Mouse (Mus musculus): ENCODE results near the gene Agbl5. TPM values are rescaled to one million over a fixed set of nuclear protein-coding genes. Genes with fewer than 3 reads are reported as not detected.

Agbl5 gene
- polyA plus RNA-seq, 1 experiment from 2014 or later: 18.9 TPM

DNA sequence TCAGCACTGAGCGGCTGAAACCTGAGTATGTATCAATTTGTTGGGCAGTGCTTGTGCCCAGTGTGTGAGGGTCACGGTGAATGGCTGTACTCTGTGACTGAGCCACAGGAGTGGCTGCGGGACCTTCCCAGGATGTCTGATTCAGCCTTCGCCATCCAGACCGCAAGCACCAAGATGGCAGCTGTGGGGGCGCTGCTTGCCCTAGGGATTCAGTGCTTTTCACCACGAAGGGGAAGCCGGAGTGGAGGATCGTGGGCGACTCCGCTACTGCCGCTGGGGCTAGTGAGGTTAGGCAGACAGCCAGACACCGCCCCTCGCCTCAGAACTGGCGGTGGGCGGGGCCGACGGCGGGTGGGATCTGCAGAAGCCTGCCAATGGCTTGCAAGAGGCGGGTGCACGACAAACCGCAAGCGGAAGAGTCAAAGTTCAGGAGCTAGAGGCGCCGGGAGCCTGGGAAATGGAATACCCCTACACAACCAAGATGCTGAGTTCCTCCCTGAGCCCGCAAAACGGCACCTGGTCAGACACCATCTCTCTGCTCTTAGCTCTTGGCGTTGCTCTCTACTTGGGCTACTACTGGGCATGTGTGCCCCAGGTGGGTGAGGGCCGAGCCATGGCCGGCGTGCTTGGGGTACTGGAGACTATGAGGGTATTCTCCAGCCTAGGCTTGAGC lies 61.3 kb downstream of the Agbl5 start:
- Histone ChIP-seq H3K9me3 (replicated peaks; ENCODE audit: control insufficient read depth, low read length) (no peaks in the 10 kb centered on the region), H3K4me1 (ENCODE audit: control insufficient read depth, insufficient read depth, low read length) (peaks cover 6% of the 10 kb centered on the region), H3K27me3 (replicated peaks; ENCODE audit: control insufficient read depth, insufficient read depth, low read length) (no peaks in the 10 kb centered on the region), H3K36me3 (ENCODE audit: control insufficient read depth, insufficient read depth, low read length) (peaks cover 28% of the 10 kb centered on the region), H3K9ac (ENCODE audit: low read length) (peak overlapping the region; percentile 70), H3K4me2 (ENCODE audit: low read length) (peak overlapping the region; percentile 92), H3K4me3 (ENCODE audit: low read depth, low read length) (peak overlapping the region; percentile 49), H3K27ac (ENCODE audit: low read depth, low read length) (peak overlapping the region; percentile 52; the same call in 1 of the 2 replicates)
- under 1% methylated on average over 31 of the region's 31 CpGs for WGBS
- DNase-seq (ENCODE audit: low spot score) (peak; percentile 94), ATAC-seq (peak; percentile 87)

DNA sequence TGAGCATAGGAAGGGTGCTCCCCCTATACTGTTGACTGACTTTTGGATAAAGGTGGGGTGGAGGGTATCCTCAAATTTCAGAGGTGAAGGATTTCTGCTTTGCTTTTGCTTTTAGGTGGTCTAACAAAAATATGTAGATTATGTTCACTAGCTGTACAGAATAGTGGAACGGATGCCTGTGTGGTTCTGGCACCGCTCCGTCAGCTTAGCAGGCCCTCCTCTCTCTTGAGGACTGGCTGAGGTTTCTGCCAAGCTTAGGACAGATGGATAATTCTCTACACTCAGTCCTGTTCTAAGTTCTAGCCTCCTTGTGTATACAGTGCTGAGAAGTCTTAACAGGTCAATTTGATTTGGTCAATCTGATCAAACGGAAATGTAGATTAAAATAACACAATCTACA lies 62.0 kb downstream of the Agbl5 start:
- peak overlapping the region; percentile 92 for H3K4me2 ChIP-seq (ENCODE audit: low read length)
- ATAC-seq (0 out of 2 replicates have a peak, but pooled peaks have one; percentile 31), DNase-seq (ENCODE audit: low spot score) (no peak)
- no peaks in the 10 kb centered on the region for H3K27me3 ChIP-seq (replicated peaks; ENCODE audit: control insufficient read depth, insufficient read depth, low read length)
- H3K36me3 ChIP-seq (ENCODE audit: control insufficient read depth, insufficient read depth, low read length): peaks cover 35% of the 10 kb centered on the region
- H3K4me1 ChIP-seq (ENCODE audit: control insufficient read depth, insufficient read depth, low read length): peaks cover 6% of the 10 kb centered on the region
- H3K27ac ChIP-seq (ENCODE audit: low read depth, low read length): no peak overlapping the region
- H3K9me3 ChIP-seq (replicated peaks; ENCODE audit: control insufficient read depth, low read length): no peaks in the 10 kb centered on the region
- peak overlapping the region; percentile 49 for H3K4me3 ChIP-seq (ENCODE audit: low read depth, low read length)
- 61% methylated on average over 4 of the region's 4 CpGs for WGBS
- peak overlapping the region; percentile 70; the same call in 1 of the 2 replicates for H3K9ac ChIP-seq (ENCODE audit: low read length)

DNA sequence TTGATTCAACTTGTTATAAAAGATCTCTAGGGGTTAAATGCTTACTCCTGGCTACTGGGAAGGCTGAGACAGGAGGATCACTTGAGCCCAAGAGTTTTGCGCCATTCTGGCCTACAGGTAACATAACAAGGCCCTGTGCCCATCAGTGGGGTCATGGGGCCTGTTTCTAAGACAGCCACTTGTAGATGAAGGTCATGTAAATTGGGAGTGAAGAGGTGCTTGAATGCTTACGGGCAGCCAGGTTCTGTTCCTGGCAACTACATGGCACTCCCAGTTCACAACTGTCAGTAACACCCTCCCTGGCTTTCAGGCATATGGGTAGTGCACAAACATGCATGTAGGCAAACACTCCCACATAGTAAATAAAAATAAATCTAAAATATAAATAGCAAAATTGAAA lies 62.4 kb downstream of the Agbl5 start:
- ATAC-seq (no peak), DNase-seq (ENCODE audit: low spot score) (no peak)
- peaks cover 6% of the 10 kb centered on the region for H3K4me1 ChIP-seq (ENCODE audit: control insufficient read depth, insufficient read depth, low read length)
- H3K36me3 ChIP-seq (ENCODE audit: control insufficient read depth, insufficient read depth, low read length): peaks cover 40% of the 10 kb centered on the region
- no peak overlapping the region for H3K4me3 ChIP-seq (ENCODE audit: low read depth, low read length)
- no peaks in the 10 kb centered on the region for H3K27me3 ChIP-seq (replicated peaks; ENCODE audit: control insufficient read depth, insufficient read depth, low read length)
- H3K9me3 ChIP-seq (replicated peaks; ENCODE audit: control insufficient read depth, low read length): no peaks in the 10 kb centered on the region
- WGBS: 94% methylated on average over 2 of the region's 2 CpGs
- no peak overlapping the region for H3K9ac ChIP-seq (ENCODE audit: low read length)
- H3K27ac ChIP-seq (ENCODE audit: low read depth, low read length): no peak overlapping the region
- H3K4me2 ChIP-seq (ENCODE audit: low read length): no peak overlapping the region

DNA sequence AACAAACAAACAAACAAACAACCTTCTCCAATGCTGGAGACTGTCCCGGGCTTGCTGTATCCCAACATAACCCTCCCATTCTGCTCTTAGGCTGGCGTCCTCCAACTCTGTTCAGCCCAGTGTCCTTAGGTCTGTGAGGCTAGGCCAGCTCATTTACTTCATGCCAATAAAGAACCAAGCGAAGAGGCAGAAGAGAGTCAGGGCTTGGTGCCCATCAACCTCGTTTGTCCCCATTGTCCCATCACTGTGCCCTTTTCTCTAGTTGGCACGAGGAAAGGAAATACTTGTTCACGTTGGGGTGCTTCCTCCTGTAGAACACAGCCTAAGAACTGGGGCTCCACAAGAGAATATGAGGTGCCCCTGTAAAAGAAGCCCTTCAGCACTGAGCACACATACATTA lies 63.2 kb downstream of the Agbl5 start:
- Histone ChIP-seq H3K4me1 (ENCODE audit: control insufficient read depth, insufficient read depth, low read length) (peaks cover 6% of the 10 kb centered on the region), H3K27ac (ENCODE audit: low read depth, low read length) (no peak overlapping the region), H3K4me3 (ENCODE audit: low read depth, low read length) (no peak overlapping the region), H3K36me3 (ENCODE audit: control insufficient read depth, insufficient read depth, low read length) (peaks cover 42% of the 10 kb centered on the region), H3K9me3 (replicated peaks; ENCODE audit: control insufficient read depth, low read length) (no peaks in the 10 kb centered on the region), H3K27me3 (replicated peaks; ENCODE audit: control insufficient read depth, insufficient read depth, low read length) (no peaks in the 10 kb centered on the region), H3K4me2 (ENCODE audit: low read length) (no peak overlapping the region), H3K9ac (ENCODE audit: low read length) (no peak overlapping the region)
- no peak for DNase-seq (ENCODE audit: low spot score)
- no peak for ATAC-seq
- WGBS: 79% methylated on average over 6 of the region's 6 CpGs

DNA sequence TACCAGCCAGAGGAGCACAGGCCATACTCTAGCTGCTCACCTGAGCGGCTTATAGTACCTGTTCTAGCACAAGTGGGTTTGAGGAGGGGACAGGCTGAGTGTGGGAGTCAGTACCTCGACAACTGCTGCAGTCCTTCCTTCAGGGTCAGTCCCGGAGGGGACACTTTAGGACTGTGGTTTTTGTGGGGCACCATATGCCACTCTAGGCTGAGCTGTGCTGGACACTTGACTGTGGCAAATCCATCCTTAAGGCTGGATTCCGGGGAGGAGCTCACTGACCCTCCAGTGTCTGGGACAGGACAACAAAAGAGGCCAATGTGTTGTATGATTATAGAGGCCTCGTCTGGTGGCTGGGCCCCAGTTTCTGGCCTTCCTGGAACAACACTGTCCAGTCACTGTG lies 64.1 kb downstream of the Agbl5 start:
- Histone ChIP-seq H3K4me2 (ENCODE audit: low read length) (no peak overlapping the region), H3K4me3 (ENCODE audit: low read depth, low read length) (no peak overlapping the region), H3K27ac (ENCODE audit: low read depth, low read length) (no peak overlapping the region), H3K9ac (ENCODE audit: low read length) (no peak overlapping the region), H3K36me3 (ENCODE audit: control insufficient read depth, insufficient read depth, low read length) (peaks cover 45% of the 10 kb centered on the region), H3K9me3 (replicated peaks; ENCODE audit: control insufficient read depth, low read length) (no peaks in the 10 kb centered on the region), H3K27me3 (replicated peaks; ENCODE audit: control insufficient read depth, insufficient read depth, low read length) (no peaks in the 10 kb centered on the region), H3K4me1 (ENCODE audit: control insufficient read depth, insufficient read depth, low read length) (peaks cover 9% of the 10 kb centered on the region)
- DNase-seq (ENCODE audit: low spot score) (no peak), ATAC-seq (no peak)
- 83% methylated on average over 5 of the region's 5 CpGs for WGBS

DNA sequence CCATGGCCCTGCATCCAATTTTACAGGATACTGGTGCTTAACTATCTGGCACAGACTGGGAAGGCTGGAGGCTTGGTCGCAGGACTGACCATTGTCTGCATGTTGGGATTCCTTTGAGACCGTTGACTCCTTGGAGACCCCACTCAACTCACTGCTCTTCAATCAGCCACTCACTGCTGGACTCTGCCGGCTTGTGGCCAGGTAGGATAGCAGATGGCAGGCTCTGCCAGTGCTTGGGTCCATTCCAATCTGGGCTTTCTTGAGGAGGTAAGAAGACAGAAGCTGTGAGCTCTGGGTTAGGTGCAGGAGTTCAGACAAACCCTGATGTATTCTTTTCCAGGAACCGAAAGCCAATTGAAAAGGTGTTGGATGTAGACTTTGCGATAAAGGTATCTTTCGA lies 65.6 kb downstream of the Agbl5 start:
- no peak for ATAC-seq
- Histone ChIP-seq H3K27ac (ENCODE audit: low read depth, low read length) (no peak overlapping the region), H3K4me3 (ENCODE audit: low read depth, low read length) (no peak overlapping the region), H3K4me1 (ENCODE audit: control insufficient read depth, insufficient read depth, low read length) (peaks cover 24% of the 10 kb centered on the region), H3K27me3 (replicated peaks; ENCODE audit: control insufficient read depth, insufficient read depth, low read length) (no peaks in the 10 kb centered on the region), H3K9me3 (replicated peaks; ENCODE audit: control insufficient read depth, low read length) (no peaks in the 10 kb centered on the region), H3K4me2 (ENCODE audit: low read length) (no peak overlapping the region), H3K36me3 (ENCODE audit: control insufficient read depth, insufficient read depth, low read length) (peaks cover 57% of the 10 kb centered on the region), H3K9ac (ENCODE audit: low read length) (no peak overlapping the region)
- WGBS: 100% methylated on average over 6 of the region's 6 CpGs
- no peak for DNase-seq (ENCODE audit: low spot score)

DNA sequence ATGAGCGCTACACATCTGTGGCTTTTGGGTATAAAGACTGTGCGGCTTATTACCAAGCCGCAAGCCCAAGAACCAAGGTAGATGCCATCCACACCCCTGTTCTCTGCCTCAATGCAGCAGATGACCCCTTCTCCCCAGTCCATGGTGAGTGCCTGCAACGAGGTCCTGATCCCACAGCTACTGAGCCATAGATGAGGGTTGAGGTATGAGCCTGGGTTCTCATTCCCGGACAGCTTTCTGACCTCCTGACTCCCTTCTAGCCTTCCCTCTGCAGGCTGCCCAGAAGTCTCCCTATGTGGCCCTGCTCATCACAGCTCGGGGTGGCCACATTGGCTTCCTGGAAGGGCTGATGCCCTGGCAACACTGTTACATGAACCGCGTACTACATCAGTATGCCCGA lies 66.1 kb downstream of the Agbl5 start:
- Histone ChIP-seq H3K36me3 (ENCODE audit: control insufficient read depth, insufficient read depth, low read length) (peaks cover 57% of the 10 kb centered on the region), H3K9me3 (replicated peaks; ENCODE audit: control insufficient read depth, low read length) (no peaks in the 10 kb centered on the region), H3K4me3 (ENCODE audit: low read depth, low read length) (no peak overlapping the region), H3K27me3 (replicated peaks; ENCODE audit: control insufficient read depth, insufficient read depth, low read length) (no peaks in the 10 kb centered on the region), H3K27ac (ENCODE audit: low read depth, low read length) (no peak overlapping the region), H3K9ac (ENCODE audit: low read length) (no peak overlapping the region), H3K4me1 (ENCODE audit: control insufficient read depth, insufficient read depth, low read length) (peaks cover 28% of the 10 kb centered on the region), H3K4me2 (ENCODE audit: low read length) (no peak overlapping the region)
- DNase-seq (ENCODE audit: low spot score): no peak
- WGBS: 97% methylated on average over 9 of the region's 9 CpGs
- no peak for ATAC-seq

DNA sequence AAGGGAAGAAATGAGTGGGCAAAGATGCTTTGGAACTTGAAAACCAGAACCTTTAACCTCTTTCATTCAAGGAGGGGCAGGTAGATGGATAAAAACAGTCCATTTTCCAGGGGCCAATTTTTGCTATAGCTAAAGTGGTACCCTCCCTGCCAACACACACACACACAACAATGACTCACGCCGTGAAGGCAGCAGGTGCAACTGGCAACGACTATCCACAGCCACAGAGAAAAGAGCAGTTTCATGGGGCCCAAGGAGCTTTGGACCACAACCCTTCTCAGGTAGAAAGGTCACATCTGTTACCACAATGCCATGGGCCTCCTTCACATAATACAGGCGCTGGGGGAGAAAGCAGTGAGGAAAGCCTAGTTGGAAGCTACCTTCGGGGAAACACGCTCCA lies 67.3 kb downstream of the Agbl5 start:
- no peak overlapping the region for H3K9ac ChIP-seq (ENCODE audit: low read length)
- 93% methylated on average over 6 of the region's 6 CpGs for WGBS
- H3K36me3 ChIP-seq (ENCODE audit: control insufficient read depth, insufficient read depth, low read length): peaks cover 57% of the 10 kb centered on the region
- H3K27me3 ChIP-seq (replicated peaks; ENCODE audit: control insufficient read depth, insufficient read depth, low read length): no peaks in the 10 kb centered on the region
- no peak overlapping the region for H3K4me3 ChIP-seq (ENCODE audit: low read depth, low read length)
- peaks cover 22% of the 10 kb centered on the region for H3K4me1 ChIP-seq (ENCODE audit: control insufficient read depth, insufficient read depth, low read length)
- no peak for DNase-seq (ENCODE audit: low spot score)
- no peaks in the 10 kb centered on the region for H3K9me3 ChIP-seq (replicated peaks; ENCODE audit: control insufficient read depth, low read length)
- H3K27ac ChIP-seq (ENCODE audit: low read depth, low read length): no peak overlapping the region
- ATAC-seq: no peak
- no peak overlapping the region for H3K4me2 ChIP-seq (ENCODE audit: low read length)
